Mouse (Mus musculus): Measurements from ENCODE around the gene Ptprr. TPM values are rescaled to one million over a fixed set of nuclear protein-coding genes. Genes with fewer than 3 reads are reported as not detected.

Ptprr gene
- not detected for total RNA-seq (2023)

GRCm38 (mm10) chr10:116017845-116018479, at the start of gene Ptprr:
TSS of gene Ptprr (plus strand) at chr10:116018213.

GRCm38 (mm10) chr10:116113867-116114474, 96.0 kb downstream of the Ptprr start, which contains the start of gene 4933416C03Rik:
TSS of gene 4933416C03Rik (minus strand) at chr10:116113917.

GRCm38 (mm10) chr10:116275280-116275679, 257.3 kb downstream of the Ptprr start, which contains the start of gene Ptprb:
TSS of gene Ptprb (plus strand) at chr10:116275523.

Other genes with a start within 250 kb of the Ptprr start
- gene Tspan8, start 201.4 kb upstream of the Ptprr start, total RNA-seq (2023) = under 1 TPM in 1 of 2 experiments, not detected in 1; 0.41 TPM
- gene 4933416C03Rik, start 95.7 kb downstream of the Ptprr start, total RNA-seq (2023) = not detected